Mouse (Mus musculus) left cerebral cortex, adult 2 months (tissue): ENCODE results near the gene Cnih2. TPM values are rescaled to one million over a fixed set of nuclear protein-coding genes. Genes with fewer than 3 reads are reported as not detected.
"Not testable (repeated sequence)": the region's sequence is repeated elsewhere in the genome, so short reads cannot be mapped to it uniquely, and the experiment has no call there.

Experiments
- DNase-seq, 2 experiments: peaks; one replicate each; pipeline ENCODE4 v3.0.0; 2021 to 2022; ENCODE audit warnings: low spot score in 2 of 2, mixed read lengths in 1 of 2; ENCODE audit errors: extremely low spot score in 1 of 2
- H3K27ac ChIP-seq: fragments of 200-600 bp; 2 replicates; pipeline ENCODE4 v1.8.1; 2022
- H3K4me3 ChIP-seq: fragments of 200-600 bp; 2 replicates; pipeline ENCODE4 v1.8.1; 2022
- CTCF ChIP-seq: fragments of 200-600 bp; IDR thresholded peaks from 2 replicates; pipeline ENCODE4 v1.8.1; 2022; ENCODE audit warnings: antibody characterized with exemption, mild to moderate bottlenecking, moderate library complexity
- intact Hi-C: fragments of 180-260 bp; cut with DNase I; formaldehyde crosslinking; loops from one replicate; pipeline ENCODE4 v1.15.1; 2025
- total RNA-seq, 2 experiments: library from RNA; stranded (reverse); gene quantifications; 2 replicates each; pipeline ENCODE4 v1.2.3; 2021

Gene Cnih2
- total RNA-seq, 2 experiments from 2014 or later = 214 to 247 TPM

DNA sequence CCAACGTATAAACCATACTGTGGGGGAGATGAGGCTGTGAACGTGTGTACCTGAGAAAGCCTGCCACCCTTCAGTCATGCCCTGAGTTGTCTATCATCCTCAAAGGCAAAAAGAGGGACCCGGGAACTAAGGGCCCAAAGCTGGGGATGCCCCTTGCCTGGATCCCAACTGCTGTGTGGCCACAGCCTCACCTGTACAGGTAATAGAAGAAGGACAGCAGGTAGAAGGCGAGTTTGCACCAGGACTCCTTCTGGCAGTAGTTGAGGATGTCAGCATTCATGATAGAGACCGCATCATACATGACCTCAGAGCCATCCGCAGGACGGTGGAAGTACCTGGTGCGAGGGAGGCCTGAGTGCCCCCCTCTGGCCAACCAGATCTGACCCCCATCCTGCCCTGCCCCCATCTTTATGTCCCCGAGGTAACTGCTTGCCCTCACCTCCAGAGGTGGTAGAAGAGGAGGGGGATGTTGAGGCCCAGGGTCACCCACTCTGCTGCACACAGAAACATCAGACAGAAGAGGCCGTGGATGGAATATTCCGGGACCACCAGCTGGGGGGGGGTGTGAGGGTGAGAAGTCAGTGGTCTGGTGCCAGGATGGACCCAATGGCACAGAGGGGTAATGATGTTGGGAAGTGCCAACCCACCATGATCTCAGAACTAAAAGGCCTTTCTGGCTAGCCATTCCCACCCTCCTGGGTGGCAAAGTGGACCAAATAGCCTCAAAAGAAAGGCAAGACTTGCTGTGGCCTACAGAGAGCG, 4.7 kb downstream of the Cnih2 start:
- H3K27ac ChIP-seq = peak overlapping the region; percentile 78
- DNase-seq = no peak
- intact Hi-C loops = loop anchor here (1.0 kb wide), 1 partner anchor 58 kb away; no protein-coding TSS in a partner anchor
- no peak overlapping the region for H3K4me3 ChIP-seq
- no peak for TF ChIP-seq CTCF

GRCm38 (mm10) chr19:5092083-5092482, 6.2 kb downstream of the Cnih2 start:
- DNase-seq = peak in 1 of 2 experiments; percentile 15
- H3K27ac ChIP-seq = no peak overlapping the region

DNA sequence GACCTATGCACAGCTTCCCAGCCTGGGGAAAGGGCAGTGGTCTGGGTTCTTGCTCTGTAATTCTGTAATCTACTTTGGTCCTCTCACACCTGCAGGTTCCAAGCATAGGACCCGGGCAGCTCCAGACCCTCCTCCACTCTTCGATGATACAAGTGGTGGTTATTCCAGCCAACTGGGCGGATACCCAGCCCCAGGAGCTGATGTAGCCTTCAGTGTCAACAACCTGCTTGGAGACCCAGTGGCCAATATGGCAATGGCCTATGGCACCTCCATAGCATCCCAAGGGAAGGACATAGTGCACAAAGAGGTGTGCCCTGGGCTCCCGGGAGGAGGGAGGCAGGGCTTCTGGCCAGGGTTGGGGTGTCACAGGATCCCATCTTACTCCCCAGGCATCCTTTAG, 9.0 kb downstream of the Cnih2 start:
- H3K27ac ChIP-seq = no peak overlapping the region
- TF ChIP-seq CTCF = no peak
- peak overlapping the region; percentile 69 for H3K4me3 ChIP-seq
- intact Hi-C loops = loop anchor here (2.0 kb wide), 1 partner anchor 51 kb away; no protein-coding TSS in a partner anchor
- DNase-seq = no peak

More at GRCm38 (mm10) chr19:5092083-5092482, 6.2 kb downstream of the Cnih2 start:
- no peak overlapping the region for H3K4me3 ChIP-seq
- intact Hi-C loops = no loop called here
- no peak for TF ChIP-seq CTCF

DNA sequence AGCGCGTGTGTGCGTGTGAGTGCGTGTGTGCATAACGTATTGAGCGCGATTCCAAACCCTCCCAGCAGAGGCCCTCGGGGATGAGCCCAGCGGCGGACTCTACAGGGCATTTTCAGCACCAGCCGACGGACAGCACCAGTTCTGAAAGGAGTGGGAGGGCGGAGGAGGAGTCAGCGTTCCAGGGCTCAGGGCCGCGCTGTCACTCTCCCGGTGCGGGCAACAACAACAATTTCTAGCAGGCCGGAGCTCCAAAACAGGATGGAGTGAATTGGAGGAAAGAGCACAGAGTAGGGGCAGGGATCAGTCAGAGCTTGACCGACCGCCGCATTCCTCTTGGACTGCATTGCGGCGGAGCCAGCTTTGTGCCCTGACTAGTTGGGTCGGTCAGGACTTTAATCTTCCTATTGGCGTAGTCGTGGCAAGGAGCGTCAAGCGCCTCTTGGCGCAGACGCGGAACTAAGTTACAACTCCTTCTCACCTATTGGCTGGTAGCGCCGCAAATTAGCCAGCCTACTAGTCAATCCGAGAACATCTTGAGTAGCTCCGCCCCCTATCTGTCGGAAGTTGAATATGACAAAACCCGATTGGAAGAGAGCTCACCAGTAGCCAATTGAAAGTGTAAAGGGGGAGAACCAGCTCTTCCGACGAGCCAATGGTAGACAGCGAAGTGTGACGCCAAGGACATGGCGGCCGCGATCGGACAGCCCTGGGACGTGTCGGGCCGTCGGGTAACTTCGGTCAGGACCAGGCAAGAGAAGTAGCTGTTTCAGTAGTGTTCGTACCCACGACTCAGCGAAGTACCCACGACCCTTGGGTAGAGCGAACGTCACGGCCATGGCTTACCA, 10.2 kb downstream of the Cnih2 start, which contains the start of gene Yif1a:
Gene Yif1a (plus strand): TSS at position 655 of the 845 bp plus-strand sequence.
- H3K4me3 ChIP-seq = peak within 1 kb of the TSS; percentile 69
- H3K27ac ChIP-seq = peak within 1 kb of the TSS; percentile 90
- DNase-seq = peak; percentile 87 to 93
- intact Hi-C loops = loop anchor here (2.0 kb wide), 1 partner anchor 53 kb away; no protein-coding TSS in a partner anchor
- peak; percentile 50 for TF ChIP-seq CTCF

GRCm38 (mm10) chr19:5086533-5086932, 11.8 kb downstream of the Cnih2 start:
- DNase-seq, H3K4me3 ChIP-seq, H3K27ac ChIP-seq, intact Hi-C loops: not testable (repeated sequence)
- peak; percentile 48 for TF ChIP-seq CTCF

- H3K27ac ChIP-seq = peak within 1 kb of the TSS; percentile 100
- TF ChIP-seq CTCF = no peak
- peak in 1 of 2 experiments; percentile 71 for DNase-seq
- H3K4me3 ChIP-seq = peak within 1 kb of the TSS; percentile 69
- intact Hi-C loops = loop anchor here (2.0 kb wide), 1 partner anchor 35 kb away; the partner anchor contains the start of gene Rin1
Measured at GRCm38 (mm10) chr19:5085145-5085863, 13.0 kb downstream of the Cnih2 start, which contains the start of gene Tmem151a. Gene Tmem151a, minus strand, starts transcription at chr19:5085531.

DNA sequence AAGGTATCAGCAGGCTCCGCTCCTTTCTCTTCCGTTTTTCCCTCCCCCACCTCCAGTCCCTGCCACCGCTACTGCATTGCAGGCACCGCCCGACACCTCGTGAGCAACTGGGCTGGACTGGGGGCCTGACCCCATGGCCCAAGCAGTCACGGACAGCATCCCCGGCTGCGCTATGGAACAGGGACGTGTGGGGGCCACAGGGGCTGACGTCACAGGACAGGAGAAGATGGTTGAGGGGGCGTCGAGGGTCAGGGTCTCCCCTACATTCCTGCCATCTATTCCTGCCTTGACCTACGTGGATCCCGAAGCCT, 13.5 kb downstream of the Cnih2 start:
- peak in 1 of 2 experiments; percentile 38 for DNase-seq
- Histone ChIP-seq H3K27ac (peak overlapping the region; percentile 100), H3K4me3 (peak overlapping the region; percentile 69)
- TF ChIP-seq CTCF = no peak
- intact Hi-C loops = loop anchor here (2.0 kb wide), 1 partner anchor 34 kb away; the partner anchor contains the start of gene Rin1

DNA sequence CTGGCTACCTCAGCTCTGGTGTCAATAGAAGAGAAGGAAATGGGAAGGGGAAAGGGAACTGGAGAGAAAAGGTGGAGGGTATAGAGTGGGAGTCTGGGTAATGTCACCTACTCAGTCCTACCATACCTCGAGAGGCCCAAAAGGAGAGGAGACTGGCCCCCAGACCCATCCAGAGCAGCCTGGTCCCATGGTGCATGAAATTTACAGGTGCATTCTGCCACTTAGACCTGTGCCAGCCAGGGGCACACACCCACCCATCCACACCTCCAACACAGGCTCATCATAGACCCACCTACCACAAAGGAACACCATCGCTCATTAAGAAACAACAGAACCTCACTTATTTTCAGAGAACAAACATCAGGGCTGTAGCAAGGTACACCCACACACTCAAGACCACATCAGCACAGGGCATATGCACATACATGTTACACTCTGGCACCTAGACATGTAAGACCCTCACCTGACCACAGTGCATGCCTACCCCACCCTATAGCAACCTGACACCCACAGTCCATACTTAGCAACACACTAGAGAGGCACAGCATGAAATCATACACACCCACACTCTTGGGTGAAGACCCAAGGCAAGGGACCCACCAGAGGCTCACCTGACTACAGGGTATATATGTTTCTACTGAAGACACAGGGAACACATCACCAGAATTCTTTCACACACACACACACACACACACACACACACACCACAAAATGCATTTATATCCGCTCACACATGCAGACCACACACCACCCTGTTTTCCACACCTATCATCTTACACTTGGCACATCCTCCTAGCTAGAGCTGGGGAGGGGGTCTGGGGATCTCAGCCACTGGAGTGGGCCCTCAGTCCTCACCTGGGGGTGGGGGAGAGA, 14.1 kb downstream of the Cnih2 start:
- TF ChIP-seq CTCF = no peak
- intact Hi-C loops = loop anchor here (2.0 kb wide), 1 partner anchor 33 kb away; the partner anchor contains the start of gene Rin1
- peak overlapping the region; percentile 100 for H3K27ac ChIP-seq
- H3K4me3 ChIP-seq = peak overlapping the region; percentile 69
- DNase-seq = peak in 1 of 2 experiments; percentile 27

DNA sequence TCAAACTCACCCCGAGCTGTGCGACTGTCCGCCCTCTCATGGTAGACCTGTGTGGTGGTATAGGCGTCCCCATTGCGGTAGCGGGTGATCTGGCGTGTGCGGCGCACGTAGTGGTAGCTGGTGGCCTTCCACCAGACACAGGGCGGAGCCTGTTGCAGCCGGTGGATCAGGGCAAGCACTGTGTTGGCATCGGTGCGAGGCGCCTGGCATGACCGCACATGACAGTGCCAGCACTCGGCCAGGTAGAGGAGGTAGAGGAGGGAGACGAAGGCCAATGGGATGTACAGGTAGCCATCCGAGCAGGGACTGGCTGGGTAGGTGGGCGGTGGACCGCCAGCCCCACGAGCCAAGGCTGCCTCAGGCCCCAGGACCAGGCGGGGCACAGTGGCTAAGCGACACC, 15.7 kb downstream of the Cnih2 start:
- TF ChIP-seq CTCF = no peak
- Histone ChIP-seq H3K4me3 (peak overlapping the region; percentile 36), H3K27ac (no peak overlapping the region; the same call in 1 of the 2 replicates)
- intact Hi-C loops = no loop called here
- peak in 1 of 2 experiments; percentile 37 for DNase-seq

DNA sequence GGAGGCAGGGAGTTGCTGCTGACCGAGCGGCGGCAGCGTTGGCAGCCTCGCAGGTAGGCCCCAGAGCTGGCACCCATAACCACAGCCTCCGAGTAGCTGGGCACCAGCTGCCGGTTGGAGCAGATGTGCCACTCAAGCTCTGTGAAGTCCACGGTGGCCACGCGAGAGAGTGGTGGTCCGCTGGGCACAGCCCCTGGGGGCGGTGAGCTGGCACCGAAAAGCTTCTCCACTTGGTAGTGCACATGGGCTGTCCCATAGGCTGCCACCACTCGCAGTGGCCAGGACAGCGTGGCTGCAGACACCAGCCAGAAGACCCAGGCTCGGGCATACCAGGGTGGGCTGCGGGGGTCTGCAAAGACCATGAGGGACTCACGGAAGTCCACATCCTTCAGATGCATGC, 16.3 kb downstream of the Cnih2 start:
- H3K4me3 ChIP-seq = peak overlapping the region; percentile 6; the same call in 1 of the 2 replicates
- no peak for TF ChIP-seq CTCF
- intact Hi-C loops = no loop called here
- H3K27ac ChIP-seq = no peak overlapping the region; the same call in 1 of the 2 replicates
- DNase-seq = no peak
